Mouse (Mus musculus): ENCODE data around the gene Bfsp1.

The Bfsp1 gene

GRCm38 (mm10) chr2:143862484-143863231 is at the start of gene Bfsp1:
TSS of gene Bfsp1 (minus strand) at chr2:143863173.
- DNase-seq (ENCODE audit: low spot score): no peak

- DNase-seq (ENCODE audit: low spot score): no peak
Observed at GRCm38 (mm10) chr2:143912199-143912598, 49.2 kb upstream of the Bfsp1 start.

- DNase-seq (ENCODE audit: low spot score): no peak
Observed at GRCm38 (mm10) chr2:143909230-143909629, 46.3 kb upstream of the Bfsp1 start.

- DNase-seq (ENCODE audit: low spot score): no peak
Observed at GRCm38 (mm10) chr2:143904896-143905295, 41.9 kb upstream of the Bfsp1 start.

DNA sequence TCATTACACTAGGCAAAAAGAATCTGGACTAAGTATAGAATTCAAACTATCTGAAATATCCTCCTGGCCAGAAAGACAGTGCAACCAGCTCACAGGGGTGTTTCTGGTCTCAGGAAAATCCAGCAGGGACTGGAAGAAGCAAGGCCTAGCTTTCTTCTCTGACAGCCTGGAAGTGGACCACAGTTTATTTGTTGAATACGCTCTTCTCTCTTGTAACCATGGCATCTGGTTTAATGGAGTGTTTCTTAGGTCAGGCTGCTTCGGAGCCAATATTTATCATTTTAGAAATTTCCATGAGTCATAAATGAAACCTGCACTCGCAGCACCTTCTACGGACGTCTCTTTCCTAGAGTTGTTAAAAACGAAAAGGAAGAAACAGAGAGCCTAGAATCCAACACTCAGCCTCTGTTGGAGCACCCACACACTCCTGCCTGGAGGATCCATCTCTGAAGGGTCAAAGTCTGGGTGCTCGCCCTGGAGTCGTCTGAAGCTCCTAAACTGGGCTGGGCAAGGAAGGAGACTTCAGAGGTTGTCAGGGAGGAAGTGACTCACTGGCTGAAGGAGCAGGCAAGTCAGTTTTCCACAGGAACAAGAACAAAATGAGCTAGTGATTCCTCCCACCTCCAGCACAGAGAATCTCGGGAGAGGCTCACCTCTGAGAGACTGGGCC is 40.5 kb upstream of the Bfsp1 start:
- DNase-seq (ENCODE audit: low spot score): no peak

DNA sequence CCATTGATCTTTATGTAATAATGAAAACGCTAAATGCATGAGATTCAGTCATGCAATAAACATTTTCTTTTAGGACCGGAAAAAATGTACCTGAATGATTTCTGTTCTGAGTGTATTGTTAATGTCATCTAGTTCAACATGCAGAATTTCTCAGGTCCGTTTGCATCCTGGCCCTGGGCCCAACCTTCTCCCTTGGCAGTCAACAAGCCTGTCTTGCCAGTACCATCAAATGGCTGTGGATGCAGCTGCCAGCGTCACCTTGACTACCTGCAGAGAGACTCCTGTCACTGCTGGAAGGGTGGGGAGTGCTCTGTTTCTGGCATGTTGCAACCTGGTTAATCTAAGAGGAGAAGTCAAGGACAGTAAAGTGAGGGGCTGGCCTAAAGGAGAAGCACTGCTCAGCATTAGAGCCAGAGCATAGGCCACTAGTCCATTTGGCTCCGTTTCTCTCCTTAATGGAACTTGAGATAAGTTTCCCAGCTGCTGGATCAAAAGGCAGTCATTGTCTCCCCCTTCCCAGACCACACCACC is 37.9 kb upstream of the Bfsp1 start:
- no peak for DNase-seq (ENCODE audit: low spot score)

DNA sequence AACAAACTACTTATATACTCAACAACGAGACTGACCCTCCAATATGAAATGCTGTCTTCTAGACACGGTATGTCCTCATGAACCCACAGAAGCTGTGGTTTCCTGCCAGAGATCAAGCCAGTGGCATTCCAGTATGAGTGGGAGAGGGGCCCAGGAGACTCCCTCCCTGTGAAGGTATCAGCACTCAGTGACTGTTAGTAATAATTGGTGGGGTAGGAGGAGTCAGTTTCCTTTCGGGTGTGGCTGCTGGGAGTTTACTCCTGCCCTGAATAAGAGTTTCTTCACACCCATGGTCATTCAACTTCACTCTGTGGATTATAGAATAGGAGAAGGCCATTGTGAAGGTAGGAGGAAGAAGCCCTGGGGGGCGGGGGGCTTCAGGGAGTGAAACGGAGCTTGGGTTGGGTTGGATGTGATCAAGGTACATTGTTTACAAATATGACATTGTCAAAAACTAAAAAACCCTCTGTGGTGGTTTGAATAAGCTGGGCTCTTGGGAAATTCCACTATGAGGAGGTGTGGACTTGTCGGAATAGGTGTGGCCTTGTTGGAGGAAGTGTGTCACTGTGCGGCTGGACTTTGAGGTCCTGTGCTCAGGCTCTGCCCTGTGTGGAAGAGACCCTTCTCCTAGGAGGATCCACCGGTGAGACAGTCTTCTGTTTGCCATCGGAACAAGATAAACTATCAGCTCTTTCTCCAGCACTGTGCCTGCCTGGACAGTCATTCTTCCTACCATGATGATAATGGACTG is 36.7 kb upstream of the Bfsp1 start:
- no peak for DNase-seq (ENCODE audit: low spot score)

DNA sequence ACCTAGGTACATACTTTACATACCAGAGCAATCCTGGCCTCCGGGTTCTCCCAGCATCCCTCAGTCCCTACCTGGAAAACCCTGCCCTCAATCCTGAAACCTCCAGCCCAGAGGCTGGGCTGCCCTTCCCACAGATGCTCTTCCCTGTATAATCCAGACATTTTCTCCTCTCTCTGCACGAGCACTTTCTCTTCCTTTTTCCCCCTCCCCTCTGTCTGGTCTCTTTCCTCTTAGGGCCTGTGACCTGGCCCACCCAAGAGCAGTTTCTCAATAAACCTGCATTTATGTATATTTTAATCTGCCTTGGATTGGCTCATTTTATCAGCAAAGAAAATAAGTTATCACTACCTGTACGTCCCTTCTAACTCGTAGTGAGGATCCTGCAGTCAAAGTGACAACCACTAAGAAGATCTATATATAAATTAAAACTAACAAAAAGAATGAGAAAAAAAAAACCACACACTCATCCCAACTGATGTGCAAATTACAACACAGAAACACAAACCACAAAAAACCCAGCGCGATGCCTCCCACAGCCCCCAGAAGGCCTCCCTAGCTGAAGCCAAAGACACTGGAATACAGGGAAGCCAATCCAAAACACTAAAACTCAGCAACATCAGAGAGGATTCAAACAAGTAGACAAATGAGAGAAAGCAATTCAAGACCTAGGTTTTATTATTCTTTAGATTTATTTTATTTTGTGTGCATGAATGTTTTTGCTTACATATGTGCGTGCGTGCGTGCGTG is 28.5 kb upstream of the Bfsp1 start:
- no peak for DNase-seq (ENCODE audit: low spot score)

- DNase-seq (ENCODE audit: low spot score): no peak
Observed at GRCm38 (mm10) chr2:143889860-143890433, 27.0 kb upstream of the Bfsp1 start.

DNA sequence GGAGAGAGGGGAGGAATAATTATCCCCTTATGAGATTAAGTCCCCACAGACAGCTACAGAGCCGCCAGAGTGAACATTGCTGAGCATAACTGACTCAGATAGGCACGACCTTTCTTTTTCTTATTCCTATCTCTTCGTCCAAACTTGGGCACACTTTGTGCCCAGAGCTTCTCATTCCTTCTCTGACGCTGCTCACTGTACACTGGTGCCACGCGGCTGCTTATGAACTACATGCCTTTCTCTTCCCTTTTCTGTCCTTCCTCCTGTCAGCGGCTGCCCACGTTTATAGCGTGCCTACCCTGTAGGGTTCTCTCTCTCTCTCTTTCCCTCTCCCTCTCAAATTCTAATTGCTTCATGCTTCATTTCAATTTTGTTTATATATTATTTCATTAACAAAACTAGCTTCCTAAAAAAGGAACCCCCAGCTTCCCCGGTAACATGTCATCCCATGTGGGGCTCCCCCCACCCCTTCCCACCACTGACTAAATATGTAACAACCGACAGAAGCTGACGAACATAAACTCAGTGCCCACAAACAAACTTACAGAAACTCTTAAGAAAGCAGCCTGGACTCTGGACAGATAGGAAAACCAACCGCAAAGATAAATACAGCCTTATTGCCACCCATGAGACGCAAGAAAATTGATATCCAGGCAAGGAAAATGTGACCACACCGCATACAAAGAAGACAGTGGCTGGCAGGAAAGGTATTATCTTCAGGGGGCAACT is 26.3 kb upstream of the Bfsp1 start:
- no peak for DNase-seq (ENCODE audit: low spot score)

DNA sequence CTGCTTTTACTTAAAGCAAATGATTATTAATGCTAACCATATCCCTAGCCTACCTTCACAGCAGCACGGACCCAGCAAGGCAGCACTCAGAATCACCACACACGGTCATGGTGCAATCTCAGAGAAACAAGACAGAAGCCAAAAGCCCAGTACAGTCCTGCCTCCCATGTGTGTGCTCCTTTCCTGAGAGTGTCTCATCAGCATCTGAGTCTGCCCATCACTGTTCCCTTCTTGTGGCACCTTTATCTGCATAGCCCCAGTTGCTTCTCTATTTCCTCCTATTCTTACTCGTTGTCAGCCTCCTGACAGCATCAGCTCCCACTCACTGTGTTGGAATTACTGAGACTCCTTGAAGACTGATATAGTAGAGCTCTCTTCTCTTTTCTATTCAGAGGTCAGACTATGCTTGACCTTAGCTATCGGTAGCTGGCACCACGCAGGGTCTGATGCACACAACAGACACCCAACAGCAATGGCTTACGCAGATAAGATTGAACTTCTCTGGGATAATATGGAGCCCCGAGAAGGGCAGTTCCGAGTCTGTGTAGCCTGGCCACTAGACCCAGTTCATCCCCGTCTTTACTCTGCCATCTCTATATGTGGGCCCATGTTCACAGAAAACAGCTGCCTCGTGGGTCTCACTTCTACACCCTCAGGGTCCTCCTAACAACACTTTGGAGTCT is 19.8 kb upstream of the Bfsp1 start:
- DNase-seq (ENCODE audit: low spot score): no peak

DNA sequence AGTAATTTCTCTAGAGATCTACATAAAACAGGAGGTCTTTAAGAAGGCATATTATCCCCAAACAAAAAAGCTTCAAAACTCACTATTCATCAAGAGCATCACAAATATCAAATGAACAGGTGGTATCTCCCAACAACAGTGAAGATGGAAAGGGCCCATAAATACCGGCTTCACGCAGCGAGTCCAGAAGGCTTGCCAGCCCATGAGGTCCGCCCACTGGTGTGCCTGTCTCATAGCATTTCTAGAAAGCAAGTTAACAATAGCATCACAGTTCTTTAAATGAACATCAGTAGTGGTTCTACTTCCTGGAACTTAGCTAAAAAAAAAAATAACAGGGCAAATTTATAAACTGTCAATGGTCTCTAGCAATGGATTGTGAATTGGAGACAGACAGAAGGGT is 19.0 kb upstream of the Bfsp1 start:
- peak; percentile 24 for DNase-seq (ENCODE audit: low spot score)

GRCm38 (mm10) chr2:143879311-143879710 is 16.3 kb upstream of the Bfsp1 start:
- DNase-seq (ENCODE audit: low spot score): no peak

DNA sequence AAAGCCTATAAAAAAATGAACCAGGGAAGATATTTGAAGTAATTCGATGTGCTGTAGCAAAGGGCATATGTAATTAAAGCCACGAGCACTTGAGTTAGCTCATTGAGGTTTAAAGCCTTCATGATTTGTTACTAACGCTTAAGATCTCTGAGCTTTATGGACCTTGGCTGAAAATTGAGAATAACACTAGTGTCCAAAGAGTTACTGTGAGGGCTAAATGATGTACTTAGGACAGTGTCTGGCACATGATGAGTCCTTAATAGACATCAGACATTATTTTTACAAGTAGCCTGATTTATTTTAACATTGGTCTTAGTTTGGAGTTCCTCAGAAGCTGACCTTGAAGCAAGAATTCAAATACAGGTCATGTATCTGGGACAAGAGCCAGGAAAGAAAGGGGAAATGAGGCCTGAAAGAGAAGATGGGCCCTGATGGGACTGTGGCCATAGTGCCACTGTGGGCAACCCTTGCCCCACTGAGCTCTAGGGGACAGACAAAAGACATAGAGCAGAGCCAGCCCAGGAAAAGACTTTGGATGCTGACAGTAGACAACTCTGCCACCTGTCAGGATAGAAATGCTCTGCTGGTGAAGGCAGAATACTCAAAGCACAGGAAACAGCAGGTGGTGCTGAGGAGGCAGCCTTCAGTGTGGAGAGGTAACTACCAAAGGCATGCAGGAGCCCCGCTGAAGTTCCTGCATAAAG is 14.1 kb upstream of the Bfsp1 start:
- no peak for DNase-seq (ENCODE audit: low spot score)

DNA sequence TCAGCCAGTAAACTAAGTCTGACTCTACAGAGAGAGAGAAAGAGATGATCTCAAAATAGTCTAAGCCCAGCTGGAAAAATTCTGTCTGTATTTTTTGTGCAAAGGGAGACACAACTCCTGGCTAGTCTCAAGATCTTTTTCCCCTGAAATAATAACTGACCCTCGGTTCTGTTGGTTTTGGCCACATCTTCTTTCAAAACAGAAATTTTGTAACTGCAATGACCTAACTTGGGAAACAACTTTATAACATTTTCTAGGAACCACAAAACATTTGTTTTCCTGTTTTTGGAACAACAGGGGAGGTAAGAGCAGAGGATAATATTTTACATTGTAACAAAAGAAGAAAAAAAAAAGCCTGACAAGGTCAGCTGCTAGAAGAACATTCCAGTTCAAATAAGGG is 13.1 kb upstream of the Bfsp1 start:
- no peak for DNase-seq (ENCODE audit: low spot score)

DNA sequence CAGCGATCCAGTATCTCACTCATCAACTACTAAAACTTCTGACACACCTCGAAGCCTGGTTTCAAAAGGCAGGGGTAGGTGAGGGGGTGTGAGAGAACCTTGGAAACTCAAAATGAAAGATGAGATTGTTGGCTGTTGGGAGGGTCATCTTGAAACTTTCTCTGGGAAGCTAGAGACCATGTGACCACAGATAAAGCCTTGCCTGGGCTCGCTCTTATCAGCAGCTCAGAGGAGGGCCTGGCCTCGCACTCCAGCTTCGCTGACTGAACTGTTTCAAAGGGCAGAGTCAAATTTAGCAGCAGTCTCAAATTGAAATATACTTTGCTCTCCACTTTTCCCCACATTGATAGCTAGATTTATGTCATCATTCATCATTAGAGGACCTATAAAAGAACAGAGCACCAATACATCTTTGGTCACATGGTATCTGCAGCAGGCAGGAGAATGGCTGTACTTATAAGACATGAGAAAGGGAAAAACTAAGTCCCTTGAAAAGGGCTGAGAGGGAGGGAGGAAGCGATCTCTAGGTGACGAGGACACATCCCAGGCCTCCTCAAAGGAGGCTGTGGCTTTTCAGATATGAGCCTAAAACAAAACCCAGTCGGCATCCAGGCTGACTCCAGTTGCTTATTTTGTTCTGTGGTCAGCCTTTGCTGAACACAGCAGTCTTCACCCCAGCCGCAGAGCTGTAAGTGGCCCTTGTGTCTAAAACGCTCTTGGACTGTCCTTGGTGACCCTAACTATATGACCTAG is 8.1 kb upstream of the Bfsp1 start:
- no peak for DNase-seq (ENCODE audit: low spot score)

GRCm38 (mm10) chr2:143867326-143867725 is 4.4 kb upstream of the Bfsp1 start:
- peak; percentile 51 for DNase-seq (ENCODE audit: low spot score)

- DNase-seq (ENCODE audit: low spot score): no peak
Observed at GRCm38 (mm10) chr2:143864600-143864999, 1.6 kb upstream of the Bfsp1 start.

DNA sequence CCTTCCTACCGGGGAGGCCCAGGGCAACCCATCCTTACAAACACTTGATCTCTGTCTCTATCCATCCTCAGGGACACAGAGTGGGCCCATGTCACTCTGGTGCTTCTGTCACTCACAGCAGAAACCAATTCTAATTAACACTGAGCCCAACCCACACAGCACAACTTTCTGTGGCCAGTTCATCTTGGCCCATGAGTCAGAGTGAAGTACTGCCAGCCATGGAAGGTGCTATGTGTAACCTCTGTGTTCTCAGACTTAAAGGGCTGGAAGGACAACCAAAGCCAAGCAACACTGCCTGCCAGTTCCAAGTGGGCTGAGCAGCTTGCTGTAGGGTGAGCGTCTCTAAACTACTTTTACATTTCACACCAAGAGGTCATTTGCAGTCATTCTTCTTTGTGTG is 3.8 kb downstream of the Bfsp1 start:
- no peak for DNase-seq (ENCODE audit: low spot score)
